Mouse (Mus musculus) small intestine, adult 2 months (tissue): ENCODE data around the gene Col11a2.

Experiments
- CTCF ChIP-seq: fragments of 200-500 bp; IDR thresholded peaks from 2 replicates; pipeline ENCODE4 v1.5.1; 2012; ENCODE audit warnings: low read depth, mild to moderate bottlenecking, control low read depth, inconsistent platforms, low read length, moderate library complexity, mixed read lengths; ENCODE audit not compliant: insufficient replicate concordance, insufficient read length; ENCODE audit errors: extremely low read depth
- POLR2A ChIP-seq: fragments of 200-500 bp; IDR thresholded peaks from 2 replicates; pipeline ENCODE4 v1.6.1; 2012; ENCODE audit warnings: low read depth, mild to moderate bottlenecking, control low read depth, inconsistent platforms, low read length, moderate library complexity

GRCm38 (mm10) chr17:34033441-34033840 lies 5.8 kb upstream of the Col11a2 start:
- TF ChIP-seq CTCF = no peak
- no peak for TF ChIP-seq POLR2A
